Mouse (Mus musculus): ENCODE data around the gene Ift88.

DNA sequence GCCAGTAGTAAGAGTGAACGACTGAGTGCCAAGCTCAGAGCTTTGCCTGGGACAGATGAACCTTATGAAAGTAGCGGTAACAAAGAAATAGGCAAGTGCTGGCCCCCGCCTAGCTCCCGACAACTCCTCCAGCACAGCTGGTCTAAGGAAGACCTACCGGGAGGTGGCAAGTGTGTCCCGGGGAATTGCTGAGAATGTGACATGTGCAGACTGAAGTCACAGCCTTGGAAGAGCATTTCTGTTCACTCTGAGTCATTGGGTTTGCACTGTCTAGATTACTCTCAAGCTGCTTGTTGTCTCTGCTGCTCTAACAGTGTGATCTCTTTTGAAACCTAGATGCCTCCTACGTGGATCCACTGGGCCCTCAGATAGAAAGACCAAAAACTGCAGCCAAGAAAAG is 93.1 kb downstream of the Ift88 start:
- TF ChIP-seq CTCF (IDR thresholded peaks at IDR 0.05; ENCODE audit: extremely low read depth, insufficient read length, insufficient replicate concordance, low read depth, low read length) (no peak), POLR2A (IDR thresholded peaks at IDR 0.05; ENCODE audit: low read depth, low read length) (no peak)
